Mouse (Mus musculus) limb, embryonic 10.5 days (tissue): ENCODE measurements around the gene Tnfrsf13c. TPM values are rescaled to one million over a fixed set of nuclear protein-coding genes. Genes with fewer than 3 reads are reported as not detected.
A peak's percentile ranks its signal among the peaks of the same experiment; 100 is the strongest.

Experiments used
- DNase-seq: peaks from one replicate; pipeline ENCODE4 v3.0.0-alpha.2; 2017; ENCODE audit warnings: low spot score
- H3K27ac ChIP-seq: fragments of 300-500 bp; sonication (generic); 2 replicates; pipeline ENCODE4 v1.5.1; 2016; ENCODE audit warnings: mild to moderate bottlenecking
- H3K27me3 ChIP-seq: fragments of 300-500 bp; sonication (generic); 2 replicates; pipeline ENCODE4 v1.6.1; 2016; ENCODE audit warnings: low read depth, mild to moderate bottlenecking; ENCODE audit not compliant: poor library complexity, severe bottlenecking
- H3K36me3 ChIP-seq: fragments of 300-500 bp; sonication (generic); 2 replicates; pipeline ENCODE4 v1.6.1; 2016; ENCODE audit warnings: mild to moderate bottlenecking, moderate library complexity
- H3K4me1 ChIP-seq: fragments of 300-500 bp; sonication (generic); 2 replicates; pipeline ENCODE4 v1.6.1; 2016
- H3K4me3 ChIP-seq: fragments of 300-500 bp; sonication (generic); 2 replicates; pipeline ENCODE4 v1.5.1; 2016; ENCODE audit warnings: mild to moderate bottlenecking, moderate library complexity
- H3K9me3 ChIP-seq: fragments of 300-500 bp; sonication (generic); replicated peaks from 2 replicates; pipeline ENCODE4 v1.6.1; 2016; ENCODE audit warnings: mild to moderate bottlenecking
- WGBS: fragments of 180-500 bp; shearing (Covaris S2); methylation state at CpG from one replicate; pipeline ENCODE4 v1.1.7; 2016; 5-methylcytosine and 5-hydroxymethylcytosine counted together
- polyA plus RNA-seq: library from polyadenylated mRNA; unstranded; fragments of >200 nt; fragmentation: Nextera tagmentation; extraction: Ambion mirVana; gene quantifications from 2 replicates; pipeline ENCODE4 v1.2.1, GENCODE M21; 2016

The Tnfrsf13c gene
- polyA plus RNA-seq, 1 experiment from 2014 or later: 0.33 TPM

GRCm38 (mm10) chr15:82198342-82198741 lies 25.8 kb downstream of the Tnfrsf13c start:
- DNase-seq: no peak
- H3K27me3 ChIP-seq: no peaks in the 10 kb centered on the region
- WGBS: 94% methylated on average over 7 of the region's 7 CpGs
- no peaks in the 10 kb centered on the region for H3K9me3 ChIP-seq
- H3K4me1 ChIP-seq: no peaks in the 10 kb centered on the region
- no peak overlapping the region for H3K27ac ChIP-seq
- no peak overlapping the region for H3K4me3 ChIP-seq
- H3K36me3 ChIP-seq: peaks cover 100% of the 10 kb centered on the region

- no peak for DNase-seq
- H3K4me1 ChIP-seq: no peaks in the 10 kb centered on the region
- no peaks in the 10 kb centered on the region for H3K9me3 ChIP-seq
- peaks cover 100% of the 10 kb centered on the region for H3K36me3 ChIP-seq
- 94% methylated on average over 11 of the region's 11 CpGs for WGBS
- H3K27ac ChIP-seq: no peak overlapping the region
- no peaks in the 10 kb centered on the region for H3K27me3 ChIP-seq
- H3K4me3 ChIP-seq: no peak overlapping the region
Measured at GRCm38 (mm10) chr15:82197937-82198336, 26.2 kb downstream of the Tnfrsf13c start.

- peaks cover 100% of the 10 kb centered on the region for H3K36me3 ChIP-seq
- 96% methylated on average over 10 of the region's 10 CpGs for WGBS
- H3K27me3 ChIP-seq: no peaks in the 10 kb centered on the region
- H3K27ac ChIP-seq: no peak overlapping the region
- H3K4me3 ChIP-seq: no peak overlapping the region
- no peaks in the 10 kb centered on the region for H3K4me1 ChIP-seq
- DNase-seq: no peak
- H3K9me3 ChIP-seq: no peaks in the 10 kb centered on the region
Measured at GRCm38 (mm10) chr15:82197246-82197750, 26.9 kb downstream of the Tnfrsf13c start.

- H3K27me3 ChIP-seq: no peaks in the 10 kb centered on the region
- H3K36me3 ChIP-seq: peaks cover 100% of the 10 kb centered on the region
- 93% methylated on average over 12 of the region's 12 CpGs for WGBS
- no peak overlapping the region for H3K27ac ChIP-seq
- no peaks in the 10 kb centered on the region for H3K9me3 ChIP-seq
- DNase-seq: no peak
- H3K4me1 ChIP-seq: no peaks in the 10 kb centered on the region
- no peak overlapping the region for H3K4me3 ChIP-seq
Measured at GRCm38 (mm10) chr15:82196300-82196699, 27.9 kb downstream of the Tnfrsf13c start.

GRCm38 (mm10) chr15:82192617-82193016 lies 31.6 kb downstream of the Tnfrsf13c start:
- Histone ChIP-seq H3K27ac (no peak overlapping the region), H3K9me3 (no peaks in the 10 kb centered on the region), H3K27me3 (no peaks in the 10 kb centered on the region), H3K4me3 (no peak overlapping the region), H3K36me3 (peaks cover 100% of the 10 kb centered on the region), H3K4me1 (no peaks in the 10 kb centered on the region)
- DNase-seq: no peak
- WGBS: 92% methylated on average over 8 of the region's 8 CpGs

- 95% methylated on average over 10 of the region's 10 CpGs for WGBS
- no peaks in the 10 kb centered on the region for H3K4me1 ChIP-seq
- no peaks in the 10 kb centered on the region for H3K9me3 ChIP-seq
- H3K36me3 ChIP-seq: peaks cover 100% of the 10 kb centered on the region
- H3K27me3 ChIP-seq: no peaks in the 10 kb centered on the region
- H3K27ac ChIP-seq: no peak overlapping the region
- H3K4me3 ChIP-seq: no peak overlapping the region
- no peak for DNase-seq
Measured at GRCm38 (mm10) chr15:82188481-82189240, 35.5 kb downstream of the Tnfrsf13c start.

GRCm38 (mm10) chr15:82187924-82188323 lies 36.2 kb downstream of the Tnfrsf13c start:
- DNase-seq: no peak
- Histone ChIP-seq H3K4me1 (no peaks in the 10 kb centered on the region), H3K27me3 (no peaks in the 10 kb centered on the region), H3K36me3 (peaks cover 100% of the 10 kb centered on the region), H3K9me3 (no peaks in the 10 kb centered on the region), H3K27ac (no peak overlapping the region), H3K4me3 (no peak overlapping the region)
- WGBS: 95% methylated on average over 1 of the region's 1 CpGs

- Histone ChIP-seq H3K27me3 (no peaks in the 10 kb centered on the region), H3K4me3 (no peak overlapping the region), H3K27ac (no peak overlapping the region), H3K9me3 (no peaks in the 10 kb centered on the region; the same call in 1 of the 2 replicates), H3K36me3 (peaks cover 100% of the 10 kb centered on the region), H3K4me1 (no peaks in the 10 kb centered on the region)
- DNase-seq: no peak
- 88% methylated on average over 4 of the region's 4 CpGs for WGBS
Measured at GRCm38 (mm10) chr15:82187401-82187800, 36.8 kb downstream of the Tnfrsf13c start.

GRCm38 (mm10) chr15:82186931-82187330 lies 37.2 kb downstream of the Tnfrsf13c start:
- no peak for DNase-seq
- H3K27me3 ChIP-seq: no peaks in the 10 kb centered on the region
- H3K36me3 ChIP-seq: peaks cover 100% of the 10 kb centered on the region
- peaks cover 2% of the 10 kb centered on the region; the same call in 1 of the 2 replicates for H3K9me3 ChIP-seq
- no peak overlapping the region for H3K4me3 ChIP-seq
- H3K27ac ChIP-seq: no peak overlapping the region
- 94% methylated on average over 5 of the region's 5 CpGs for WGBS
- no peaks in the 10 kb centered on the region for H3K4me1 ChIP-seq

GRCm38 (mm10) chr15:82186131-82186530 lies 38.0 kb downstream of the Tnfrsf13c start:
- 91% methylated on average over 14 of the region's 14 CpGs for WGBS
- Histone ChIP-seq H3K27me3 (no peaks in the 10 kb centered on the region), H3K4me3 (no peak overlapping the region), H3K9me3 (peaks cover 4% of the 10 kb centered on the region; the same call in 1 of the 2 replicates), H3K36me3 (peaks cover 100% of the 10 kb centered on the region), H3K4me1 (no peaks in the 10 kb centered on the region), H3K27ac (no peak overlapping the region)
- DNase-seq: no peak

GRCm38 (mm10) chr15:82185062-82185783 lies 38.9 kb downstream of the Tnfrsf13c start:
- 88% methylated on average over 14 of the region's 14 CpGs for WGBS
- Histone ChIP-seq H3K4me3 (no peak overlapping the region), H3K27ac (peak overlapping the region; percentile 1; the same call in 1 of the 2 replicates), H3K27me3 (no peaks in the 10 kb centered on the region), H3K4me1 (no peaks in the 10 kb centered on the region), H3K9me3 (peaks cover 4% of the 10 kb centered on the region; the same call in 1 of the 2 replicates), H3K36me3 (peaks cover 100% of the 10 kb centered on the region)
- DNase-seq: no peak

- Histone ChIP-seq H3K36me3 (peaks cover 100% of the 10 kb centered on the region), H3K4me1 (no peaks in the 10 kb centered on the region), H3K9me3 (peaks cover 4% of the 10 kb centered on the region; the same call in 1 of the 2 replicates), H3K27ac (peak overlapping the region; percentile 1; the same call in 1 of the 2 replicates), H3K27me3 (no peaks in the 10 kb centered on the region), H3K4me3 (no peak overlapping the region)
- WGBS: 87% methylated on average over 10 of the region's 10 CpGs
- DNase-seq: no peak
Measured at GRCm38 (mm10) chr15:82184656-82185055, 39.5 kb downstream of the Tnfrsf13c start.

GRCm38 (mm10) chr15:82184183-82184582 lies 40.0 kb downstream of the Tnfrsf13c start:
- Histone ChIP-seq H3K27me3 (no peaks in the 10 kb centered on the region), H3K36me3 (peaks cover 100% of the 10 kb centered on the region), H3K27ac (no peak overlapping the region), H3K4me3 (no peak overlapping the region), H3K9me3 (peaks cover 4% of the 10 kb centered on the region; the same call in 1 of the 2 replicates), H3K4me1 (no peaks in the 10 kb centered on the region)
- DNase-seq: no peak
- 88% methylated on average over 7 of the region's 7 CpGs for WGBS
